Mouse (Mus musculus): ENCODE measurements at regions not wholly inside any gene's neighbourhood (a gene's known extent, or its start where the extent isn't known, plus 50 kb on each side); places are given as distances from the start of the nearest gene placed in this dataset.

DNA sequence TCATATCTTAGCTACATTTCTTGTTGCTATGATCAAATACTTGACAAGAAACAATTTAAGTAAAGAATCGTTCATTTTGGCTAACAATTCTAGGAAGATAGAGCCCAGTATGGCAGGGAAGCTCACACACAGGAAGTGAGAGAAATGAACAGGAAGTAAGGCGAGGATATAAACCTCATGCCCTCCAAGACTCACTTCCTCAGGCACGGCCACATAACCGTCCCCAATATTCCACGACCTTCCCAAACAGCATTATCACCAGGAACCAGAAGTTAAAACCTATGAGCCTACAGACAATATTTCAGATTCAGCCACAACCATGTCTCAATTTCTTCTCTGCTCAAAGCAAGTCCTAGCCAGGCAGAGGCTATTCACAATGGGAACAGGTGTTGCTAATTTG is 73.8 kb upstream of the Pabpc6 start:
- no peak for TF ChIP-seq CTCF (conservative IDR thresholded peaks at IDR 0.05 in 1 of 2, IDR thresholded peaks at IDR 0.05 in 1 of 2; ENCODE audit: low read depth in 2 of 2, low read length in 2 of 2)
- TF ChIP-seq EP300 (IDR thresholded peaks at IDR 0.05; ENCODE audit: low read length): no peak
- no peak for TF ChIP-seq NELFE (IDR thresholded peaks at IDR 0.05; ENCODE audit: low read depth, low read length)
- TF ChIP-seq HCFC1 (IDR thresholded peaks at IDR 0.05; ENCODE audit: low read depth, low read length): no peak
- TF ChIP-seq POLR2A (IDR thresholded peaks at IDR 0.05; ENCODE audit: low read depth, low read length): no peak
- no peak for TF ChIP-seq JUND (conservative IDR thresholded peaks at IDR 0.05; ENCODE audit: low read depth, low read length)
- no peak for TF ChIP-seq E2F4 (IDR thresholded peaks at IDR 0.05; ENCODE audit: insufficient replicate concordance, low read depth, low read length)
